In the genomic region with DNA sequence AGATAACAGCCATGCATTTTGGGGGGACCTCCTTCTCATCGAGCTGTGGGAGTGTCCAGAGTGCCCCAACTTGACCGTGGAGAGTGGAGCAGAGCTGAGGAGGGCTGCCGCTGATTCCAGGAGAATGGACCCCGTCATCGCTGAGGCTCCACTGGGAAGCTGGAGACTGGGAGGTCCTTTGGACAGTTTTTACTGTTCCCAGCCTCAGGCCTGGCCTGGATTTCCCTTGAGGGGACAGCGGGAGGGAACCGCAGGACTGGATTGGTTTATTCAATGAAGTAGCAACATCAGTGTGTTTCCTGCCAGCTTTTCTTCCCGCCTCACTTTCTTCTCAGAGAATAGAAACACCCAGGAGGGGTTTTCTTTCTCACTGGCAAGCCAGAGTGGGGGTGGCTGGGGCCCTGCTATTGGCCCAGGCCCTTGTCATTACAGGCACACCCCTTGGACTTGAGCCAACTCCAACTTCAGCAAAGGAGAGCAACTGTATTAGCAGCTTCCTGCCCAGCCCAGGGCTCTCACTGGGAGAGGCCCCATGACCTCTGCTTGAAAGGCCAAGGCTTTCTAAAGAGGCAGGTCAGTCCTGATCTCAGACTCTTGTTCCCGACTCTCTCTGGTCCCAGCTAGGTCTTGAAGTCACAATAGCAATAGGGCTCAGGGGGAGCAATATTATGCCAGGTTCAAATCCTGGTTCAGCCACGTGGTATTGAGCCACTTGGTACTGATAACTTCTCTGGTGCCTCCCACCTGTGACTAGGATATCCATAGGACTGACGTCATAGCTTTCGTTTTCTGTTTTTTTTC, we compare ENCODE assay signal across 8 mouse cellular contexts. TPM values are rescaled to one million over a fixed set of nuclear protein-coding genes. Genes with fewer than 3 reads are reported as not detected.
A peak's percentile ranks its signal among the peaks of the same experiment; 100 is the strongest.
DNase-seq lines count a peak whose midpoint lies in the region; ATAC-seq and TF ChIP-seq lines count a peak whose summit lies in the region.

No protein-coding gene starts in this region.

- 14% methylated on average over 12 of the region's 12 CpGs for WGBS in hindbrain, embryonic 11.5 days
- WGBS in lung, embryonic 15.5 days: 3% methylated on average over 12 of the region's 12 CpGs
- 11% methylated on average over 12 of the region's 12 CpGs for WGBS in olfactory bulb, adult 2 months

- no peaks in the 10 kb centered on the region for H3K9me3 ChIP-seq in hindbrain, embryonic 11.5 days (ENCODE audit: control insufficient read depth, low read length)
- H3K9me3 ChIP-seq in lung, embryonic 15.5 days: no peaks in the 10 kb centered on the region

- TF ChIP-seq CTCF in olfactory bulb, adult 2 months (IDR thresholded peaks at IDR 0.05; ENCODE audit: insufficient read depth, low read depth, low read length): no peak

- no peaks in the 10 kb centered on the region for H3K27me3 ChIP-seq in hindbrain, embryonic 11.5 days (ENCODE audit: control insufficient read depth, insufficient read depth, low read length)
- no peaks in the 10 kb centered on the region for H3K27me3 ChIP-seq in lung, embryonic 15.5 days

- no peak overlapping the region for H3K4me3 ChIP-seq in hindbrain, embryonic 11.5 days (ENCODE audit: low read depth, low read length)
- peak overlapping the region; percentile 6; the same call in 1 of the 2 replicates for H3K4me3 ChIP-seq in lung, embryonic 15.5 days
- H3K4me3 ChIP-seq in olfactory bulb, adult 2 months (ENCODE audit: insufficient read depth, low read depth, low read length): no peak overlapping the region

- H3K27ac ChIP-seq in hindbrain, embryonic 11.5 days (ENCODE audit: low read depth, low read length): peak overlapping the region; percentile 75
- peak overlapping the region; percentile 87 for H3K27ac ChIP-seq in lung, embryonic 15.5 days
- peak overlapping the region; percentile 60 for H3K27ac ChIP-seq in olfactory bulb, adult 2 months (ENCODE audit: insufficient read depth, low read depth, low read length)

- peaks cover 2% of the 10 kb centered on the region for H3K4me1 ChIP-seq in hindbrain, embryonic 11.5 days (replicated peaks; ENCODE audit: control insufficient read depth, insufficient read depth, low read length)
- H3K4me1 ChIP-seq in lung, embryonic 15.5 days: peaks cover 45% of the 10 kb centered on the region
- peaks cover 29% of the 10 kb centered on the region for H3K4me1 ChIP-seq in olfactory bulb, adult 2 months (ENCODE audit: control insufficient read depth, insufficient read depth, low read length)

- TF ChIP-seq POLR2A in olfactory bulb, adult 2 months (IDR thresholded peaks at IDR 0.05; ENCODE audit: insufficient read depth, low read depth, low read length): no peak

- no peak overlapping the region for H3K9ac ChIP-seq in hindbrain, embryonic 11.5 days (ENCODE audit: low read depth, low read length)
- no peak overlapping the region for H3K9ac ChIP-seq in lung, embryonic 15.5 days

- peak; percentile 93 for ATAC-seq in hindbrain, embryonic 11.5 days (ENCODE audit: low FRiP score)
- ATAC-seq in lung, embryonic 15.5 days (ENCODE audit: borderline replicate concordance, extremely low read depth, low FRiP score, low TSS enrichment): peak; percentile 94

- peak overlapping the region; percentile 6; the same call in 1 of the 2 replicates for H3K4me2 ChIP-seq in hindbrain, embryonic 11.5 days (replicated peaks; ENCODE audit: low read depth, low read length)
- H3K4me2 ChIP-seq in lung, embryonic 15.5 days: peak overlapping the region; percentile 29

- H3K36me3 ChIP-seq in hindbrain, embryonic 11.5 days (ENCODE audit: control insufficient read depth, insufficient read depth, low read length): no peaks in the 10 kb centered on the region
- H3K36me3 ChIP-seq in lung, embryonic 15.5 days: no peaks in the 10 kb centered on the region

- DNase-seq in NIH3T3 (ENCODE audit: low read depth): peak; percentile 93
- peak; percentile 27 for DNase-seq in cerebellum, adult 8-10 months
- DNase-seq in frontal cortex, postnatal 14 days (ENCODE audit: low spot score in 2 of 2): peak; percentile 59 to 82
- peak; percentile 83 for DNase-seq in hindbrain, embryonic 11.5 days (ENCODE audit: low spot score)
- peak; percentile 89 for DNase-seq in layer of hippocampus, adult 9-11 months
- no peak for DNase-seq in T-cell, adult 2 months (ENCODE audit: low spot score)

RNA-seq across cellular contexts. Expression of gene 1600014C23Rik, which starts 33.3 kb away (rescaled TPM):
- polyA plus RNA-seq in hindbrain, embryonic 11.5 days (2014; fragmentation: Nextera tagmentation; extraction: Ambion mirVana): 0.32 and 0.37 TPM in 2 replicates
- polyA plus RNA-seq in lung, embryonic 15.5 days (2015; fragmentation: Nextera tagmentation; extraction: Ambion mirVana): not detected in 2 replicates
- not detected in 2 replicates for polyA plus RNA-seq in olfactory bulb, adult 2 months (2012; ENCODE audit: insufficient read depth, insufficient read length, low replicate concordance, missing spikeins)
